Mouse (Mus musculus) brown adipose tissue, adult 24 weeks (tissue): Measurements from ENCODE around the gene Adgra3. TPM values are rescaled to one million over a fixed set of nuclear protein-coding genes. Genes with fewer than 3 reads are reported as not detected.
A peak's percentile ranks its signal among the peaks of the same experiment; 100 is the strongest.

ENCODE experiments used
- H3K27ac ChIP-seq: fragments of 200-500 bp; replicated peaks from 2 replicates; pipeline ENCODE4 v1.5.1; 2012; ENCODE audit warnings: low read depth, mild to moderate bottlenecking, low read length
- H3K4me1 ChIP-seq: fragments of 200-500 bp; 2 replicates; pipeline ENCODE4 v1.6.1; 2012; ENCODE audit warnings: low read length, mixed read lengths; ENCODE audit not compliant: control insufficient read depth, insufficient read depth, insufficient read length
- H3K4me3 ChIP-seq: fragments of 200-500 bp; 2 replicates; pipeline ENCODE4 v1.5.1; 2012; ENCODE audit warnings: low read depth, mild to moderate bottlenecking, low read length, moderate library complexity; ENCODE audit not compliant: insufficient read depth
- polyA plus RNA-seq: library from polyadenylated mRNA; stranded (reverse); fragments of >200 nt; gene quantifications from 2 replicates; pipeline ENCODE4 v1.2.4, GENCODE M21; 2012; ENCODE audit not compliant: missing spikeins, insufficient read depth, insufficient read length

The Adgra3 gene
- 10.1 and 11.7 TPM in 2 replicates for polyA plus RNA-seq

DNA sequence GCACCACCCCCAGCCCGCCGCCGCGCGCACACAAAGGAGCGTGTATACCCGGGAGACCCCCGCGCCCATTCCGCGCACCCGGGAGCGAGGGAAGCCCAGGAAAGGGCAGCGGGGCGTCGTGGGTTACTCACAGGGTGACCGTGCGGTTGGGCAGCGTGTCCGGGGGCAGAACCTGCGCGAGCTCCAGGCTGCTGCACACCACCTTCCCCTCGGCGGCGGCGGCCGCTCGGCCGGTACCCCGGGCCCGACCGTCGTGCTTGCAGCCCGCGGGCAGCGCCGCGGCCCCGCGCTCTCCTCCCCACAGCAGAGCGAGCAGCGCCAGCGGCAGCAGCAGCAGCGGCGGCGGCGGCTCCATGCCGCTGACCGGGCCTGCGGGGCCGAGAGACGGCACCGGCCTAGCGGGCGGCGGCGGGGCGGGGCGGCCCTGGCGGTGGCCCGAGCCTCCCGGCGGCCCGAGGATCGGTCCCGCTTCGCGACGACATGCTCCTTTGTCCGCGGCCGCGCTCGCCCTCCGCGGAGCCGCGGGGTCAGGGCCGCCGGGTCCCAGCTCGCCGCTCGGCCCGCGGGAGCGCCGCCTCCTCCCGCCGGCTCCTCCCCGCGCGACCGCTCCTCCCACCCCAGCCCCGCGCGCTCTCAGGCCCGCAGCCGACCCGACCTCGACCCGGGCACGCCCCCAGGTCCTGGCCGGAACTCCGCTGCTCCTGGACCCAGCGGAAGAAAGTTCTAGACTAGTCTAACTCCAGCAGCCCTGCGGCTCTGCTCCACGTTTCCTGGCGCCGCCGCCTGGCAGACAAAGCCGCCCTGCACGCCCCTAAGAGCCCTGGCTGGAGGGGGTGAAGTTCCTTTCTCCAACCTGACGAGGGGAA lies at the start of gene Adgra3:
Gene Adgra3, minus strand, starts transcription at position 586 of the 866 bp plus-strand sequence.
- Histone ChIP-seq H3K27ac (peak within 1 kb of the TSS; percentile 70), H3K4me1 (no peaks in the 10 kb centered on the region), H3K4me3 (peak within 1 kb of the TSS; percentile 73)

DNA sequence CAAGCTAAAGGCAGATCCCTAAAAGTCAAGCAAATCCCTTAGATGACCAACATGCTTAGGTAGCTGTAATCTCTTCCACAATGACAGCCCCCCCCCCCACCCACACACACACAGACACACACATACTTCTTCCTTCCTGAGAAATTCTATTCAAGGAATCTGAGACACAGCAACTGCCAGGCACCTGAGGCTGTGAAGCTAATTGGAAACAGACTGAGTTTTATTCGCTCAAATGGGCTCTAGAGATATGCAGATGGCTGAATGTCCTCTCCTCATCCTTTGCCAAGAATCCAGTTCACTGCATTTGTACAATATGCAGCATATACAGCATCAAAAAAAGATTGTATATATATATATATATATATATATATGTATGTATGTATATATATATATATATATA lies 24.6 kb upstream of the Adgra3 start:
- H3K4me1 ChIP-seq, result no peaks in the 10 kb centered on the region
- H3K4me3 ChIP-seq, result no peak overlapping the region
- H3K27ac ChIP-seq, result no peak overlapping the region

DNA sequence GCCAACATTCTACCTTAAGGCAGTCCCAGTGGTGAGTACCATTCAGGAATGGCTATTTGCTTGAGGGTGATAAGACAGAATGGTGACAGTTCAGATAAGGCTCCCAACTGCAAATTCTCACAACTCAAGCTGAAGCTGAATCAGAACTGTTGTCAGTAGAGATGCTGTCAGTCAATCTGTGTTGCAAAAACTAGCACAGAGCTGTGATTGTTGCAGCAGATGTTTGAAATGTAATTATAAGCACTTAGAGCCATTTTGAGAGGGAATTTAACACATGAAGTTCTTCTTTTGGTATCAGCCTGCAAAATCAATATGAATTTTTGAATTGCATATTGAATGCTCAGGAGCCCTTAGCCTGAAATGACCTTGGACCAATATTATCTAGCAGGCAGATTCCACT lies 15.4 kb upstream of the Adgra3 start:
- Histone ChIP-seq H3K4me1 (no peaks in the 10 kb centered on the region), H3K4me3 (no peak overlapping the region), H3K27ac (no peak overlapping the region)

DNA sequence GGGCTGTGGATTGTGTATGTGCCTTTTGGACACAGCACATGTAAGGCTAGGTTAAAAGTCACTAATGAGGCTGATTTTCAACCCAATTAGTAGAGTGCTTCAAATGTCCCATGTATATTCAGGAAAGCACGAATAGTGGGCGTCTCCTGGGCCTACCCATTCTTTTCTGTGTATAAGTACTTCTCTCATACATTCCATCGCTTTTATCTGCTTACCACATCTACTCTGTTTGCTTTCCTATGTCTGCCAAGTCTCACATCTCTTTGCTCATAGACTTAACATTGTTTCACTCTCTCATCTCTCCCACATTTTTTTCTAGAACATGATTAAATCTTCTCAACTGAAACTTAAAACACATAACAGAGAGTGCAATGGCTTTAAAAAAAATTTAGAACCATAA lies 5.4 kb upstream of the Adgra3 start:
- Histone ChIP-seq H3K4me3 (no peak overlapping the region), H3K27ac (no peak overlapping the region), H3K4me1 (no peaks in the 10 kb centered on the region)

DNA sequence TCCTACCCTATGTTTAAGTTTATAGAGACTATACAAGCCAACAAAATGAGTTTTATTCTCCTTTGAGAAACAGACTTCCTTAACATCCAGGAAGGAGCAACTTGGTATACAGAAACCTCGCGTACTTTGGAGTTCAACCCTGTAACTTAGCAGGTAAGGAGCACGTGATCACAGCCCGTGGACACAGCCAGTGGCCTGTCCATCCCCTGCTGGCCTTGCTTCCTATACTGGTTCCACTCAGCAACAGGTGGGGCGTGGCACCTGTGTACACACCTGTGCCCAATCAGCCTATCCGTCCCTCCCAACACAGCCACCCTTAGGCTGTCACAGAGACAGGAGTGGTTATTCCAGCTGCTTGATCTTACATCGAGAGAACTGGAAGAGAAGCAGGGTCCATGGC lies 780 bp upstream of the Adgra3 start:
- Histone ChIP-seq H3K27ac (no peak overlapping the region; the same call in 1 of the 2 replicates), H3K4me3 (no peak overlapping the region; the same call in 1 of the 2 replicates), H3K4me1 (no peaks in the 10 kb centered on the region)

DNA sequence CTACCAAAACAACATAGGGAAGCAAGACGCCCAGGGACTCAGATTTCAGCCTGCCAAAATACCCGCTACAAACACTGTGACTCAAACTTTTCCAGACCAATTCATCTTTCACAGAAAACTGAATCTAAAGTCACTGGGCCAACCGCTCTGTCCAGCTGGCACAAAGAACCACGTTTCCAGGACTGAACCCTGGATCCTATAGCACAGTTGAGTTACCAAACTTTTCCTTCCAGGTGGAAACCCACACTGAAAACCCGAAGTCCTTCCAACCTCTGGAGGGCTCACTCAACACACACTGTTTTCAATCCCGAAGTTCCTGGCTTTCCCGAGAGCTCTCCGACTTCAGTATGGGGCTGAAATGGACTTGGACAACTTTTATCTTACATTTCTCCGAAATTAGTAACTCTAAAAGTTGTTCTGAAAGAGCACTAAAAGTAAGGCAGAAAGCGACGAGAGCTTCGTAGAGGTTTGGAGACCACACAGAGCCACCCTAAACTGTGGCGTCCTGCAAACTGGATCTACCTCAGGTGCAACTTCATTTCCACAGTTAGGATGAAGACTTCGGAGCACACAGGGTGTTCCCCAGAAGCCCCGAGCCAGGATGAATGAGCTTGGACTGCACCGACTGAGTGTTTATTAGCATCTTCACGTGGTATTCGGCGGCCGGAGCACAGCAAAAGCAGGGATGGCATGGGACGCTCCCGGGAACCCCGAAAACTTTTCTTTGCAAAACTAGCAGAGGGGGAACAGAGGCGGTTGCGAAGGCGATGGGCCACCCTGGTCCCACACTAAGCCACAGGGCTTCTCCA lies 990 bp downstream of the Adgra3 start:
- Histone ChIP-seq H3K27ac (no peak overlapping the region), H3K4me3 (peak overlapping the region; percentile 73), H3K4me1 (no peaks in the 10 kb centered on the region)

DNA sequence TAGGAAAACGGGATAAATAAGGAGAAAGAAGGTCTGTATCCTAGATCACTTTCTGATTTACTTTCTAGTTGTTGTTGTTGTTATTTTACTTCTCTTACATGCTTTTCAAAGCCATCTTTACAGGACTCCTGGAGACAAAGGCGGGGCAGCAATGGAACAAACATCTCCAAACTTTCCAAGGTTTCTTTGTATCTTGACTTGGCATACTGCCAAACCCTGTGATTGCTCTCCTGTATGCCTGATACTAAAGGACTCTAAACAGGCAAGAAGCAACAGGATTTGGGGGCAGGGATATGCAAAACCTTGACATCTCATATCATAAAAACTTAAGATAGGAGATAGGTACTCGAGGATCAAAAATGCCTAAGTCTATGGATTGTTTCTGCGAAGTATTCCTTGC lies 6.3 kb downstream of the Adgra3 start:
- Histone ChIP-seq H3K27ac (no peak overlapping the region), H3K4me1 (no peaks in the 10 kb centered on the region; the same call in none of the 2 replicates), H3K4me3 (no peak overlapping the region)

DNA sequence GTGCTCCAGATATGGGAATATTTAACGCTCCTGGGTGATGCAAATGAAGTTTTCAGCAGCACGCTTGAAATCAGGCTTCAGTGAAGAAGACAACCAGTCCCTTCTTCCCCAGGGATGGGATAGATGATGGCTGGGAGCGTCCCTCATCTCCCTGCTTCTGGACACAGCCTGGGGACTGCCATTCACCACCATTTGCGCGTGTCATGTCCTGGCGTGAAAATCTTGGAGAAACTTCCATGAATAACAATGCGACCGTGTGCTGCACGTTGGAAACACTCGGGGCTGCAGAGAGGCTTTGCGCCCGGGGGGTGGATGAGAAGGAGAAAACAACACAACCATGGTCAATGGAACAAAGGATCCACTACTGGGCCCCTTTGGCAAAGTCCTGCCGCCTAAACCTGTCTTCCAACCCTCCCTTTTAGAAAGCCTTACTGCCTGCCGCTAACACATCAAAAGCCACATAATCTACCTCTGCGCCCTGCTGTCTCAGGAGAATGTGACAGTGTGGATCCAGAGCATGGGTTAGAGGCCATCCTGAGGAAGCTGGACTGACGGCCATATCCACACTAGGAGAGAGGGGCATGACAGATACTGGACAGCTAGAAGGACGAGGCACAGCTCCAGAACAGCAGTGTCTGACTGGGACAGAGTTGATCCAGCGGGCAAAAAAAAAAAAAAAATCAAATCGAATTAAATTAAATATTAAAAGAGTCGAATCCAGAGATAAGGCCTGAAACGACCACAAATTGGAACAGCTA lies 8.0 kb downstream of the Adgra3 start:
- no peaks in the 10 kb centered on the region; the same call in none of the 2 replicates for H3K4me1 ChIP-seq
- H3K4me3 ChIP-seq, result no peak overlapping the region
- no peak overlapping the region for H3K27ac ChIP-seq

DNA sequence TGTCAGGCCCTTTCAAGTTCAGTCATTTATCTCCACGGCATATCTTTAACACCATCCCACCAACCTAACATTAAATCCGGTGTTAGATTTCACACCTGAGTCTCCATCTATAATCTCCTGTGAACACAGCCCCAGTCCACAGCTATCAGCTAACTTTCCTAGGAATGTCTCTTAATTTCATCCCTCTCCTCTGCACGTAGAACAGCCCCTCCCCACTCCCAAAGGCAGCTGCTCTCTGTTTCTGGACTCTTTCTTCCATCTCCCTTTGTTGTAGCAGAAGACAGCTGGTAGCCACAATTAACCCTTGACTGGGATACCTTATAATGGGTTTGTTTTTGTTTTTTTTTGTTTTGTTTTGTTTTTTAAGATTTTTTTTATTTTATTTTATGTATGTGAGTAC lies 8.8 kb downstream of the Adgra3 start:
- Histone ChIP-seq H3K27ac (no peak overlapping the region), H3K4me1 (no peaks in the 10 kb centered on the region; the same call in none of the 2 replicates)

DNA sequence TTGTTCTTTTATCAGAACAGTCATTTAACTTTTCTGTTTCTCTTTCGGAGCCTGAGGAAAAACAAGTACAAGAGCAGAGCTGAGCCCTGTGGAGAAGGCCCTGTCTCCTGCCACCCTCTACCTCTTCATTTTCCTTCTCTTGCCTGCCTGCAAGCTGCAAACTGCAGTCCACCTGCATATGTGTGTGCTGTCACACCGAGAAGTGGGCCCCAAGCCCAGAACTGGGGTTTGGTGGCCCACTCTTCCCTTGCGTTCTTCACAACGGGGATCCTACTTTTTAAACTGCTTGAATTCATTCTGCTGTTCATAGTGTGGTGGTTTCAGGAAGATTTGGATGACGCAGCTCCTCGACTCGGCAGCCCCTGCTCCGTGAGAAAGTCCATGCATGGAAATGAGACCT lies 9.3 kb downstream of the Adgra3 start:
- Histone ChIP-seq H3K4me3 (no peak overlapping the region), H3K27ac (no peak overlapping the region), H3K4me1 (no peaks in the 10 kb centered on the region; the same call in none of the 2 replicates)

More for the DNA sequence above, 8.8 kb downstream of the Adgra3 start:
- H3K4me3 ChIP-seq, result no peak overlapping the region

DNA sequence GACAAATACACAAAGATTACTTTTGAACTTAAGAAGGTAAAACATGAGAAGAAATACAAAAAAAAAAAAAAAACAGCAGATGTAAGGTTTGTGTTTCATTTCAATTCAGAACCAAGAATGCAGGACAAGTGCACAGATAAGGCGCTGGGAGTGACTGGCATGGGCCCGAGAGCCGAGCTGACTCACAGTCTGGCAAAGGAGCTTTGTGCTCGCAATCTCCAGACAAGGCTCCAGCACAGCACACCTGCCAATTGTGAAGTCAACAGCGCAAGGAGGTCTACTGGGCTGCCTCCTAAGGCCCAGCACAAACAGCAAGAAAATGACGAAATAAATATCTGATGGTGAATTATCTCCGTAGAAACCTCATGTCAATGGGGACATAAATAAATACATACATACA lies 9.8 kb downstream of the Adgra3 start:
- Histone ChIP-seq H3K27ac (no peak overlapping the region), H3K4me1 (no peaks in the 10 kb centered on the region; the same call in none of the 2 replicates), H3K4me3 (no peak overlapping the region)

DNA sequence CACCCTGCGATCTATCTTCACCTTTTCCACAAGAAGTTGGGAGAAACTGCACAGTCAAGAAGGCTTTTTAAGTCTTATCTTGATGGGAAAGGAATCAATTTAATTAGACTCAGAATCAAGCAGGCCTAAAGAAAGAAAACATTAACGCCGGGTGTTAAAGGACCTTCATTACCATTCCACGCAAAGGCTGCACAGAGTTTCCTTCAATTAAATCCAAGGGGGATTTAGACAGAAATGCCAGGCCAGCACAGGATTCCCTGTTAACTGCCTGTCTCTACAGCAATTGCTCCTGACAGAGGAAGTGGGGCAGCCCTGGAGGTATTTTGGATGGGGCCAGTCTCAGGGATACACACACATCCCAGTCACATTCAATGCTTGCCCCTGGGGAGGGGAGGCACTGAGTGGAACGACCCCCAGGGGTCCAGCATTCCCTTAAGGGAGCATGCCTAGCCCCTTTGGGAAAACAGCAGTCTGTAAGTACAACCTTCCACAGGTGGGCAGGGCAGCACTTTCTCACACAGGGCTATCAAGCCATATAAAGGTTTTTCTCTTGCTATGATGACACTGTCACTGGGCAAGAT lies 10.4 kb downstream of the Adgra3 start:
- H3K4me3 ChIP-seq, result no peak overlapping the region
- no peaks in the 10 kb centered on the region; the same call in none of the 2 replicates for H3K4me1 ChIP-seq
- no peak overlapping the region for H3K27ac ChIP-seq

DNA sequence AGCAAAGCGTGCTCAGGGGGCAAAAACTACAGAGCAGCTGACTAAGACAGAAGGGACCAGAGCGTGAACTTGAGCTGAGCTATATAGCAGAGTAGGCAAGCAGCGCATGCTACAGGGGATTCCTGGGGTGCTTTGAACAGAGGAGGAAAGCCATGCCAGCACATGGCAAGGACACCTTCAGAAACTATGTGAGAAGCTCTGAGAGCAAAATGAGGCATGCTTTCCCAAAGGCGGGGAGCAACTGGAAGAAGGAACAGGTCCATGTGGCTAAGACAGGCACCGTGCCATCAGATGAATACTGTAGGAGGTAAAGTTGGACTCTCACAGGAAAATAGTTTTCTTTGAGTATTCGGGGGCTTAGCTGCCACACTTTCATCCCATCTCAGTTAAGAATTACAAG lies 13.6 kb downstream of the Adgra3 start:
- no peak overlapping the region for H3K27ac ChIP-seq
- H3K4me1 ChIP-seq, result no peaks in the 10 kb centered on the region

DNA sequence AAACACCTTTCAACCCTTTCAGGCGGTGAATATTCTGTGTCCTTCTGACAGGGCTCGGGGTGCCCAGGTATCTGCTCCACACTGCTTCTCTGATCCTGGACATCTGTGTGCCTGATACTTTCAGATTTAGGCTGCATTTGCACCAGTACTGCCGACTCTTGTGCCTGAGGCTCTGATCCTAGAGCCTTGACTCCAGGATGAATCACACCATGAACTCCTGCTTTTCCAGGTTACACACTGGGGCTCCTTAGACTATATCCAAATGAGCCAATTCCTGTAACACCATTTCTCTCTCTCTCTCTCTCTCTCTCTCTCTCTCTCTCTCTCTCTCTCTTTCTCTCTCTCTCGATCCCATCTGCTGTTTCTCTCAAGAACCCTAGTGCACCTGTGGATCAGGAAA lies 15.1 kb downstream of the Adgra3 start:
- no peak overlapping the region for H3K27ac ChIP-seq
- no peaks in the 10 kb centered on the region for H3K4me1 ChIP-seq
- H3K4me3 ChIP-seq, result no peak overlapping the region

More for the DNA sequence above, 13.6 kb downstream of the Adgra3 start:
- H3K4me3 ChIP-seq, result no peak overlapping the region
